Mouse (Mus musculus) E14TG2a.4 (cell line): ENCODE measurements around the gene Csrnp1.

Source experiments
- CTCF ChIP-seq: conservative IDR thresholded peaks from 2 replicates; pipeline ENCODE4 v1.5.1; 2014; ENCODE audit warnings: low read length
- NANOG ChIP-seq: IDR thresholded peaks from 2 replicates; pipeline ENCODE4 v1.6.1; 2014; ENCODE audit warnings: borderline replicate concordance, low read length, mixed read lengths
- POU5F1 ChIP-seq: IDR thresholded peaks from 2 replicates; pipeline ENCODE4 v1.6.1; 2014; ENCODE audit warnings: low read length, borderline replicate concordance

- TF ChIP-seq CTCF (no peak), NANOG (no peak), POU5F1 (no peak)
Measured at GRCm38 (mm10) chr9:119977557-119978060, 6.8 kb downstream of the Csrnp1 start.
